Mouse (Mus musculus): ENCODE measurements around the gene Aff3.

DNA sequence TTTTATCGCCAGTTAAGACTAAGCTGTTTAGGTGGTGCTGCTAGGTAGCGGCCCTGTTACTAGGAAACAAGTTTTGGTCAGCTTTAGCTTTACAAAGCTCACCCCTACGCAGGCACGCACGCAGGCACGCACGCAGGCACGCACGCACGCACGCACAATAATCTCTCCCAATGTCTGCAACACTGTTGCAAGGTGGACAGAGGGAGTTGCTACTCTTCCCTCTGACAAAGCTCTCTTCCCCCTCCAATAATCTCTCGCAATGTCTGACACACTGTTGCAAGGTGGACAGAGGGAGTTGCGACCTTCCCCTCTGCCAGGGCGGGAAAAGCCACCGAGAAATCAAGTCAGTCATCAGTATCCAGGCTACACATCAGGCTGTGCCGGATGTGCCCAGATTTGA, 425.2 kb downstream of the Aff3 start:
- TF ChIP-seq CTCF (IDR thresholded peaks at IDR 0.05; ENCODE audit: insufficient read depth, low read length) (no peak), POLR2A (IDR thresholded peaks at IDR 0.05; ENCODE audit: borderline replicate concordance, extremely low read depth, low read depth, low read length) (no peak)

Data from lung, adult 2 months (tissue).